Mouse (Mus musculus): ENCODE data around the gene Kank1. TPM values are rescaled to one million over a fixed set of nuclear protein-coding genes. Genes with fewer than 3 reads are reported as not detected.

The Kank1 gene
- polyA plus RNA-seq, 1 experiment from 2014 or later: 8.3 TPM

DNA sequence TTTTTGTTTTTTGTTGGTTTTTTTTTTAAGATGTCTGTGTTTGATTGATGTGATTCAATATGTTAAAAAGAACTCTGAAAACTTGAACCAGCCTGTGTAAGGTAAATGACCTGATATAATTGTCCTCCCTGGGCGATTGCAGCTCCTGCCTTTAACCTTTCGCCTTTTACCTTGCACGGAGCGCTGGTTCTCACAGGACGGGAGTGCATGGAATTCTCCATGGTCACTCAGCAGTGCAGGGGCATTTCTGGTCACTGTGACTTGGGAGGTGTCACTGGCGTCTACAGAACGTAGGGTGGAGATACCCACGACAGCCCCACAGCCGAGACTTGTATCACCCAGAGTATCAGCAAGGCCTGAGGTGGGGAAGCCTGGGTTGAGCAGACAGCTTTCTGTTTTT, 34.8 kb downstream of the Kank1 start:
- no peak for ATAC-seq (ENCODE audit: low read depth)
- WGBS (ENCODE audit: insufficient replicate concordance): 53% methylated on average over 9 of the region's 9 CpGs
- Histone ChIP-seq H3K27me3 (ENCODE audit: control insufficient read depth, insufficient read depth, low read depth, low read length) (no peaks in the 10 kb centered on the region), H3K27ac (ENCODE audit: low read length) (no peak overlapping the region), H3K4me1 (ENCODE audit: control insufficient read depth, low read depth, low read length) (no peaks in the 10 kb centered on the region), H3K4me3 (ENCODE audit: low read depth, low read length) (no peak overlapping the region), H3K36me3 (ENCODE audit: control insufficient read depth, insufficient read depth) (no peaks in the 10 kb centered on the region), H3K9me3 (replicated peaks; ENCODE audit: control insufficient read depth, low read length) (no peaks in the 10 kb centered on the region), H3K9ac (ENCODE audit: low read depth, low read length) (no peak overlapping the region), H3K4me2 (ENCODE audit: low read depth, low read length) (no peak overlapping the region)

DNA sequence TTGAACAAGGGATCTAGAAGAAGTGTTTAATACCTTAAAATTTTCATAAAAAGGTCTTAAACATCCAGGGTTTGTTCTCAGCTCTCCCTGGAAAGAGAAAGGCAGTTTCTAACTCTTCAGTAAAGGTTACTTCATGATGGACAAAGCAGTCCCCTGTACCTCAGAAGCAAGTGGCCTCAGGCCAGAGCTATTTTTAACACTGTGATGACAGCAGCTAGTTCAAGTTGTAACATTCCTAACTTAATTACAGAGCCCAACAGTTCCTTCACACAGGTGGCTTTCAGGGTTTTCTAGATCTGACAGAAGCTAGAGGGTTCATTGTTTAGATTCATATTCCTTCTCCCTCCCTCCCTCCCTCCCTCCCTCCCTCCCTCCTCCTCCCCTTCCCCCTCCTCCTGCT, 36.4 kb downstream of the Kank1 start:
- Histone ChIP-seq H3K27ac (ENCODE audit: low read length) (no peak overlapping the region), H3K9me3 (replicated peaks; ENCODE audit: control insufficient read depth, low read length) (no peaks in the 10 kb centered on the region), H3K27me3 (ENCODE audit: control insufficient read depth, insufficient read depth, low read depth, low read length) (no peaks in the 10 kb centered on the region), H3K9ac (ENCODE audit: low read depth, low read length) (no peak overlapping the region), H3K4me1 (ENCODE audit: control insufficient read depth, low read depth, low read length) (no peaks in the 10 kb centered on the region), H3K4me3 (ENCODE audit: low read depth, low read length) (no peak overlapping the region), H3K4me2 (ENCODE audit: low read depth, low read length) (no peak overlapping the region), H3K36me3 (ENCODE audit: control insufficient read depth, insufficient read depth) (no peaks in the 10 kb centered on the region)
- no peak for ATAC-seq (ENCODE audit: low read depth)

DNA sequence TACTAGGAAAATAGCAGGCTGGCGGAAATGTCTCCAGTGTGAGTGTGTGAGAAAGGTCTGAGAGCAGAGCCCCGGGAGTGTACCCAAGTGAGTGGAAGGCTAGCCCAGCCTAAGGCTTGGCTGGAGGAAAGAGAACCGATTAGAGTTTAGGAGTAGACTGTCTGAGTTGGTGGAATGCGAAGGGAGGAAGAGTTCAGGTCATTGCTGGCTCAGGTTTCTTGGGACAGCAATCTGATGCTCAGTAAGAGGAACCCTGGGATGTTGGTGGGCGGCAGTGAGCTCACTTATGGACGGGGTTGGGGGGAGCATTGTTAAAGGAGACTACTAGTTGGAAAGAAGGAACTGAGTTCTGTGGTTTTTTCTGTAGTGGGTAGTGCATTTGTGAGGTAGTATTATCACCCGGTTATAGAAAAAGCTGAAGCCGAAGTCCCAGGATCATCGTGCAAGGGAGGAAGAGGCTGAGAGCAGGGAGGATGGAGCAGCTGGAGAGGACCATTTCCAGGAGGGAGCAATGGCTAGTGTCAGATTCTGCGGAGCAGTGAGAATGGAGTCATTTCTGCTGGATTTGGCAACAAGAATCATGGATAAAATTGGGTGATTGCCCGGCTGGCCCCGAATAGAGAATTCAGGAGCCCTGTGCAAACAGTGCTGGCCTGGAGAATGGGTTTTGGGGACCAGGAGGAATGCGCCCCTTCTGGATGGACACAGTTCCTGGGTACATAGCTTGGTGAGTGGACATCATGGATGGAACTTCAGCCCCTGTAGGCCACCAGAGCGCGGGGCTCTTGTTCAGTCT, 40.0 kb downstream of the Kank1 start:
- Histone ChIP-seq H3K4me3 (ENCODE audit: low read depth, low read length) (no peak overlapping the region), H3K4me1 (ENCODE audit: control insufficient read depth, low read depth, low read length) (no peaks in the 10 kb centered on the region), H3K4me2 (ENCODE audit: low read depth, low read length) (no peak overlapping the region), H3K36me3 (ENCODE audit: control insufficient read depth, insufficient read depth) (no peaks in the 10 kb centered on the region), H3K9me3 (replicated peaks; ENCODE audit: control insufficient read depth, low read length) (no peaks in the 10 kb centered on the region), H3K27ac (ENCODE audit: low read length) (no peak overlapping the region), H3K27me3 (ENCODE audit: control insufficient read depth, insufficient read depth, low read depth, low read length) (no peaks in the 10 kb centered on the region), H3K9ac (ENCODE audit: low read depth, low read length) (no peak overlapping the region)
- WGBS (ENCODE audit: insufficient replicate concordance): 67% methylated on average over 15 of the region's 15 CpGs
- ATAC-seq (ENCODE audit: low read depth): no peak

DNA sequence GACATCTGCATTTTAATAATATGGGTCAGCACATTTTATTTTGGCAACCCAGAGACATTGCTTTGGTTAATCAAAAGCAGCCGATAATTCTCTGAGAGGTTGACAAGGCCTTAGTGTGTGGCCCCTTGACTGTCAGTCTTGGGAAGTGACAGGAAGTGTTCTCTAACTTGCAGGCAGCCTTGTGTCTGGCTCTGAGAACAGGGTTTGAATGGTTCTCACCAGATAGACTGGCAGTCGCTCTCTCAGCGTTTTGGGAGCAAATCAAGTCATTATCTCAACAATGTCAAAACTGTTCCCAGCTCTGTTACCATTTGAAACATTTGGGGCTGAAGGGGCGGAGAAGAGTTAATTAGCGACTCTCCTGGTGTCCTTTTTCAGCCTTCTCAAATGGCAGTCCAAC, 41.0 kb downstream of the Kank1 start:
- no peak overlapping the region for H3K4me3 ChIP-seq (ENCODE audit: low read depth, low read length)
- H3K27ac ChIP-seq (ENCODE audit: low read length): no peak overlapping the region
- no peaks in the 10 kb centered on the region for H3K27me3 ChIP-seq (ENCODE audit: control insufficient read depth, insufficient read depth, low read depth, low read length)
- ATAC-seq (ENCODE audit: low read depth): no peak
- H3K9ac ChIP-seq (ENCODE audit: low read depth, low read length): no peak overlapping the region
- H3K4me2 ChIP-seq (ENCODE audit: low read depth, low read length): no peak overlapping the region
- H3K36me3 ChIP-seq (ENCODE audit: control insufficient read depth, insufficient read depth): no peaks in the 10 kb centered on the region
- H3K9me3 ChIP-seq (replicated peaks; ENCODE audit: control insufficient read depth, low read length): no peaks in the 10 kb centered on the region
- 50% methylated on average over 5 of the region's 5 CpGs for WGBS (ENCODE audit: insufficient replicate concordance)
- H3K4me1 ChIP-seq (ENCODE audit: control insufficient read depth, low read depth, low read length): no peaks in the 10 kb centered on the region

DNA sequence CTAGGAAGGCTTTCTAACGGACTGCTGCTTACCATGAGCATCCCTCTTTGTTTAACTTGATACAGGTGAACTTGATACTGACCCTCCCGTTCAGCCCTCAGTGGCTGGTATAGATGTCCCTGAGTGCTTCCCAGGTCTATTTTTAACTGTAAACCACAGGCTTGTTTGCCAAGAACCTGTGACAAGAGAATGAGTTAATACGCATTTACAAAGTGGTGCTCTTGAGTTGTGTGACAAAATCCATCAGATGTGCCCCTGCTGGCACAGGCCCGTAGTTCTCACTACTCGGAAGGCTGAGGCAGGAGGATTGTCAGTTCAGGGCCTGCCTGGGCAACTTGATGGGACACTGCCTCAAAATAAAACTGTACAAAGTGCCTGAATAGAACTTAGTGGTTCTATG, 42.8 kb downstream of the Kank1 start:
- Histone ChIP-seq H3K9me3 (replicated peaks; ENCODE audit: control insufficient read depth, low read length) (no peaks in the 10 kb centered on the region), H3K36me3 (ENCODE audit: control insufficient read depth, insufficient read depth) (no peaks in the 10 kb centered on the region), H3K27me3 (ENCODE audit: control insufficient read depth, insufficient read depth, low read depth, low read length) (no peaks in the 10 kb centered on the region), H3K27ac (ENCODE audit: low read length) (no peak overlapping the region), H3K4me3 (ENCODE audit: low read depth, low read length) (no peak overlapping the region), H3K4me1 (ENCODE audit: control insufficient read depth, low read depth, low read length) (no peaks in the 10 kb centered on the region), H3K9ac (ENCODE audit: low read depth, low read length) (no peak overlapping the region), H3K4me2 (ENCODE audit: low read depth, low read length) (no peak overlapping the region)
- no peak for ATAC-seq (ENCODE audit: low read depth)
- WGBS (ENCODE audit: insufficient replicate concordance): 64% methylated on average over 5 of the region's 5 CpGs

DNA sequence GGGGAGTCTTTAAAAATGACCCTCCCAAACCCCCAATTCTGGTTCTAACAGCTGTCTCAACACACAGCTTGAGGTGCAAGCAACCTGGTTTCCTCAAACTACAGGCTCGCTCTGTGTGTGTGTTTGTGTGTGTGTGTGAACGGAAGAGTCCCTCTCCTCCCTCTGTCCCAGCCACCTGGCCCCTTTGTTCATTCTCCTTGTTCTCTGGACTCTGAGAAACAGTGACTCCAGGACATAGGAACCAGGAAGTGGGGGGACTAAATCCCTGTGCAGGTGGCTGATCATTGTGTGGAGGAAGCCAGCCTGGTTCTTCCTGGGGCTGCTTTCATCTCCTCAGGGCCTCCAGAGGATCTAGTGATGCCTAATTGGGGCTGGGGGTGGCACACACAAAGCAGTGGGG, 46.9 kb downstream of the Kank1 start:
- Histone ChIP-seq H3K4me1 (ENCODE audit: control insufficient read depth, low read depth, low read length) (no peaks in the 10 kb centered on the region), H3K4me3 (ENCODE audit: low read depth, low read length) (no peak overlapping the region), H3K36me3 (ENCODE audit: control insufficient read depth, insufficient read depth) (no peaks in the 10 kb centered on the region), H3K27ac (ENCODE audit: low read length) (no peak overlapping the region), H3K9me3 (replicated peaks; ENCODE audit: control insufficient read depth, low read length) (no peaks in the 10 kb centered on the region), H3K27me3 (ENCODE audit: control insufficient read depth, insufficient read depth, low read depth, low read length) (no peaks in the 10 kb centered on the region), H3K4me2 (ENCODE audit: low read depth, low read length) (no peak overlapping the region), H3K9ac (ENCODE audit: low read depth, low read length) (no peak overlapping the region)
- ATAC-seq (ENCODE audit: low read depth): no peak
- WGBS (ENCODE audit: insufficient replicate concordance): 40% methylated on average over 2 of the region's 2 CpGs

DNA sequence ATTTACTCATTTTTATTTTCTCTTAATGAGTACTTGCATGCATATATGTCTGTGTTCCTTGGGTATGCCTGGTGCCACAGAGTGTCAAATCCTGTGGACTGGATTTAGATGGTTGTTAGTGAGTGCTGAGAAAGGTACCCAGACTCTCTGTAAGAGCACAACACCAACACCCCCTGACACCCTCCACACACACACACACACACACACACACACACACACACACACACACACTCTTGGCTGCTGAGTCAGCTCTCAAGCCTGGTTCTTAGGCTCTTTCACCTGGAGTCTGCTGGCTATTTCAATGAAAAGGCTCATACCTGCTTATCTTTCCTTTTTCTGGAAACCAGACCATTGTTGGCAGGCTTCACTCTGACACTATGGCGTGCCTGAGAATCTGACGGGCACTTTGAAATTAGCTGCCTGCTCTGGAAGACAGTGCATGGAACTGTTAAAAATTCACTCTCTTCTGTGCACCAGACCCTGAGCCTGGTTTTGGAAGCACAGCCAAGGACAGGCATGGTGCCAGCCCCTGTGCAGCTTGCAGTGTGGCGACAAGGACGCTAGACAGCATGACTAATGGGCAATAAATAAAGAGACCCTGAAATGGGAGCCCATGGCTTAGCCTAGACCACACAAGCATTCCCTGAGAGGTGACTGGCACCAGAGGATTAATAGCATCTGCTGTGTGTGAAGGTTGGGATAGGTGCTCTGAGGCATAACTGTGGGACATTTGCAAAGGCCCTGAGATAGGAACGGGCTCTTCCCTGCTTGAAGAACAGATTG, 49.2 kb downstream of the Kank1 start:
- H3K9ac ChIP-seq (ENCODE audit: low read depth, low read length): no peak overlapping the region
- 60% methylated on average over 5 of the region's 5 CpGs for WGBS (ENCODE audit: insufficient replicate concordance)
- H3K9me3 ChIP-seq (replicated peaks; ENCODE audit: control insufficient read depth, low read length): no peaks in the 10 kb centered on the region
- no peaks in the 10 kb centered on the region for H3K27me3 ChIP-seq (ENCODE audit: control insufficient read depth, insufficient read depth, low read depth, low read length)
- no peak overlapping the region for H3K4me3 ChIP-seq (ENCODE audit: low read depth, low read length)
- H3K36me3 ChIP-seq (ENCODE audit: control insufficient read depth, insufficient read depth): no peaks in the 10 kb centered on the region
- no peak overlapping the region for H3K4me2 ChIP-seq (ENCODE audit: low read depth, low read length)
- H3K27ac ChIP-seq (ENCODE audit: low read length): no peak overlapping the region
- no peak for ATAC-seq (ENCODE audit: low read depth)
- no peaks in the 10 kb centered on the region for H3K4me1 ChIP-seq (ENCODE audit: control insufficient read depth, low read depth, low read length)

DNA sequence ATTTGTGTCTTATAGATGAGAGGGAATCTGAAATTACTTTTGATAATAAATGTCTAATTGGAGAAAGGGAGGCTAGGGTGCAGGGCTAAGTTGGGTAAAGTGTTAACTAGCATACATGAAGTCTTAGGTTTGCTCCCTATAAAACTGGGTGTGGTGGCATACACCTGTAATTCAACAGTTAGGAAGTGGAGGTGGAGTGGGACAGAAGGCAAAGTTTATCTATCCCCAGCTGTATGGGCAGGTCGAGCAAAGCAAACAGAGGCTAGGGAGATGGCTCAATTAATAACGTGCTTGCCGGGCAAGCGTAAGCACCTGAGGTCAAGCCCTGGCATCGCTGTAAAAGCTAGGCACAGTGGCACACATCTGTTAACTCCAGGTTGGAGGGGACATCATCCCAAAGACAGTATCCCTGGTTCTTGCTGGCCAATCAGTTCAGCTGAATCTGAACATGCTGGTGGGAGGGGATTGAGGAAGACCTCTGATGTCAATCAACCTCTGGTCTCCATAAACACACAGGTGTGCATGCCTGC, 54.3 kb downstream of the Kank1 start:
- Histone ChIP-seq H3K36me3 (ENCODE audit: control insufficient read depth, insufficient read depth) (no peaks in the 10 kb centered on the region), H3K27ac (ENCODE audit: low read length) (no peak overlapping the region), H3K9me3 (replicated peaks; ENCODE audit: control insufficient read depth, low read length) (no peaks in the 10 kb centered on the region), H3K9ac (ENCODE audit: low read depth, low read length) (no peak overlapping the region), H3K4me2 (ENCODE audit: low read depth, low read length) (no peak overlapping the region), H3K4me3 (ENCODE audit: low read depth, low read length) (no peak overlapping the region), H3K4me1 (ENCODE audit: control insufficient read depth, low read depth, low read length) (no peaks in the 10 kb centered on the region), H3K27me3 (ENCODE audit: control insufficient read depth, insufficient read depth, low read depth, low read length) (no peaks in the 10 kb centered on the region)
- WGBS (ENCODE audit: insufficient replicate concordance): 51% methylated on average over 5 of the region's 5 CpGs
- ATAC-seq (ENCODE audit: low read depth): no peak

DNA sequence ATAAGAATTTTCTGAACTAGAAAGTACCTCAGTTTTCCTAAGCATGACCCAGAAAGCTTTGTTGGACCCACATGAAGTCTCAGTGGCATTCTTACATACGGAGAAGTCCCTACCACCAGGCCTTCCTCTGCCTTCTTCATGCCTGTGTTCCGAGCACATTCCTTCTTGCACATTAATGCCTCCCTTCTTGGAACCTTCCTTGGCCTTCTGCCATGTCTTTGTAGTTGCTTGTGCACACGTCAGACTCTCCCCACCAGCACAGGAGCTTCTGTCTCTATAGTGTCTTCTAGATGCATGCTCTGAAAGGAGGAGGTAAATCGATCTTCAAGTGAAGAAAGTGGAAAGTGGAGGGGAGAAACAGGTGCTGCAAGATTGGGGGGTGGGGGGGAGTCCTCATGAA, 58.4 kb downstream of the Kank1 start:
- no peak for ATAC-seq (ENCODE audit: low read depth)
- WGBS (ENCODE audit: insufficient replicate concordance): 57% methylated on average over 4 of the region's 4 CpGs
- Histone ChIP-seq H3K27me3 (ENCODE audit: control insufficient read depth, insufficient read depth, low read depth, low read length) (no peaks in the 10 kb centered on the region), H3K9me3 (replicated peaks; ENCODE audit: control insufficient read depth, low read length) (no peaks in the 10 kb centered on the region), H3K36me3 (ENCODE audit: control insufficient read depth, insufficient read depth) (no peaks in the 10 kb centered on the region), H3K9ac (ENCODE audit: low read depth, low read length) (no peak overlapping the region), H3K4me2 (ENCODE audit: low read depth, low read length) (no peak overlapping the region), H3K4me1 (ENCODE audit: control insufficient read depth, low read depth, low read length) (no peaks in the 10 kb centered on the region), H3K27ac (ENCODE audit: low read length) (no peak overlapping the region), H3K4me3 (ENCODE audit: low read depth, low read length) (no peak overlapping the region)
